Mouse (Mus musculus) myocyte (in vitro differentiated cells): ENCODE measurements around the gene Gm10277.

Experiments used
- CEBPB ChIP-seq: IDR thresholded peaks from 2 replicates; pipeline ENCODE4 v1.6.1; 2011; ENCODE audit warnings: mild to moderate bottlenecking, moderate library complexity; ENCODE audit not compliant: poor library complexity, insufficient read depth, severe bottlenecking
- E2F4 ChIP-seq: IDR thresholded peaks from one replicate; pipeline ENCODE4 v1.6.1; 2011; ENCODE audit warnings: mild to moderate bottlenecking, control low read depth, moderate library complexity; ENCODE audit not compliant: insufficient read depth
- MAX ChIP-seq: IDR thresholded peaks from one replicate; pipeline ENCODE4 v1.6.1; 2011; ENCODE audit warnings: low read depth, mild to moderate bottlenecking, control low read depth
- MYOG ChIP-seq, 3 experiments: IDR thresholded peaks; one replicate each; pipeline ENCODE4 v1.6.1; 2011; ENCODE audit warnings: control low read depth in 2 of 3, low read depth in 2 of 3, mild to moderate bottlenecking in 2 of 3; ENCODE audit not compliant: insufficient read length in 2 of 3, control insufficient read depth in 1 of 3, insufficient read depth in 1 of 3
- POLR2A ChIP-seq: IDR thresholded peaks from one replicate; pipeline ENCODE4 v1.6.1; 2011; ENCODE audit warnings: low read depth, mild to moderate bottlenecking, control low read depth, moderate library complexity; ENCODE audit not compliant: insufficient read length
- POLR2AphosphoS2 ChIP-seq: IDR thresholded peaks from one replicate; pipeline ENCODE4 v1.6.1; 2011; ENCODE audit warnings: low read depth, control low read depth; ENCODE audit not compliant: insufficient read length
- REST ChIP-seq: IDR thresholded peaks from one replicate; pipeline ENCODE4 v1.6.1; 2011; ENCODE audit warnings: mild to moderate bottlenecking, control low read depth, moderate library complexity; ENCODE audit not compliant: insufficient read depth, insufficient read length
- USF1 ChIP-seq: IDR thresholded peaks from one replicate; pipeline ENCODE4 v1.6.1; 2011; ENCODE audit warnings: low read depth, mild to moderate bottlenecking, control low read depth, moderate library complexity

DNA sequence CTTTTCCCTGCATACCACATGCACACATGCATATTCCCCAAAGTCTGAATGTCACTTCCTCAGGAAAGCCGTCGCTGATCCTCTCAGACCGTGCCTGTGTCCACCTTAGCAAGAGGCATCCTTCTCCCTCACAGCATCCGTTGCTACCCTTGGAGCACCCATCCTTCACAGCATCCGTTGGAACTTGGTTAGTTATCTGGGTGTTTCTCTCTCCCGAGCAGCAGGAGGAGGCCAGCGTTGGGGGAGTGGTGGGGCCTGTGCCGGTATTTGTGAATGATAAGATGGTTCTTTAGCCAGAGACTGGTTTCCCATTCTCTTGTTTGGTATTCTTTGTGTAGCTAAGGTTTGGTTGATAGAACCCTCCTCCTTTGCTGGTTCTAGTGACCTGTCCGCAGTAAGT is 2.7 kb downstream of the Gm10277 start:
- TF ChIP-seq E2F4 (no peak), POLR2A (no peak), REST (no peak), MYOG (IDR thresholded peaks at IDR 0.05; ENCODE audit: control insufficient read depth in 1 of 3, insufficient read depth in 1 of 3, insufficient read length in 2 of 3, low read depth in 2 of 3) (no peak), POLR2AphosphoS2 (no peak), USF1 (no peak), MAX (no peak), CEBPB (no peak)
